Mouse (Mus musculus): Measurements from ENCODE around the gene Vav1. TPM values are rescaled to one million over a fixed set of nuclear protein-coding genes. Genes with fewer than 3 reads are reported as not detected.
"Not testable (repeated sequence)": the region's sequence is repeated elsewhere in the genome, so short reads cannot be mapped to it uniquely, and the experiment has no call there.

The Vav1 gene
- polyA plus RNA-seq, 1 experiment from 2014 or later: 1.5 TPM

DNA sequence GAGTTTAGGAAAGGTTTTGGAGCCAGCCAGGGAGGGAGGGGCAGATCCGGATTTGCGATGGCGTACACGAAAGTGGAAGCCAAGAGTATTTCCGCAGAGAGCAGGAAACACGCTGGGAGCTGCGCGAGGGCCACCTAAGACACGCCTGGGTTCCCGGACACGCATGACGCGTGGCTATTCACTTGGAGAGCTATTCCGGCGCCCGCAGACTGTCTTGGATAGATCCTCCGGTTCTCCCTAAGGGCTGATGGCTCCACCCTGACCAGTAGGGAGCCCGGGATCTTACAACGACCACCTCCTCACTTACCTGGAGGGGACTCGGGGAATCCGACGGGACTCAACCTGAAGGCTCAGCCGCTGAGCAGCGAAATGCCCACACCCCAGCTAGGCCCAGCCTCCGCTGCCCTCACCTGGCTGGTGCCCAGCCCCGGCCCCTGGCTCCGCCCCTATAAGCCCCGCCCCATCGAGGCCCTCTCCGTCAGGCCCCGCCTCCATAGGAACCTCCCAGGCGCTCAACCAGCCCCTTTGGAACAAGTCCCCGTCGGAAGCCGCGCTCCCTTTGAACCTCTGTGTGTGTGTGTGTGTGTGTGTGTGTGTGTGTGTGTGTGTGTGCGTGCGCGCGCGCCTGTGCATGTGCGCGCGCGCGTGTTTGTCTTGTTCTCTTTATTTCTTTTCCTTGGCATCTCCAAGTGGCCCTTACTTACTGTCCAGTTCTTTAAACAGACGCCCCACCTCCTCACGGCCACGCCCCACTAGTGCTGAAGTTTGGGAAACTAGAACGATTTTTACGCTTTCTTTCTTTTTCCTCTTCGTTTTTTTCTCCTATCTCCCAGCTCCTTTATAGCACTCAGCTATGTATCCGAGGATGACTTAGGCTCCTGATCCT, 3.5 kb upstream of the Vav1 start:
- Histone ChIP-seq H3K27me3 (peaks cover 15% of the 10 kb centered on the region; the same call in 1 of the 2 replicates), H3K4me1 (peaks cover 17% of the 10 kb centered on the region), H3K4me2 (replicated peaks) (peak overlapping the region; percentile 69), H3K27ac (replicated peaks) (no peak overlapping the region), H3K36me3 (no peaks in the 10 kb centered on the region), H3K4me3 (peak overlapping the region; percentile 52), H3K9me3 (no peaks in the 10 kb centered on the region), H3K9ac (replicated peaks) (peak overlapping the region; percentile 45)
- peak; percentile 62 for ATAC-seq (replicated peaks)
- WGBS: under 1% methylated on average over 52 of the region's 53 CpGs

DNA sequence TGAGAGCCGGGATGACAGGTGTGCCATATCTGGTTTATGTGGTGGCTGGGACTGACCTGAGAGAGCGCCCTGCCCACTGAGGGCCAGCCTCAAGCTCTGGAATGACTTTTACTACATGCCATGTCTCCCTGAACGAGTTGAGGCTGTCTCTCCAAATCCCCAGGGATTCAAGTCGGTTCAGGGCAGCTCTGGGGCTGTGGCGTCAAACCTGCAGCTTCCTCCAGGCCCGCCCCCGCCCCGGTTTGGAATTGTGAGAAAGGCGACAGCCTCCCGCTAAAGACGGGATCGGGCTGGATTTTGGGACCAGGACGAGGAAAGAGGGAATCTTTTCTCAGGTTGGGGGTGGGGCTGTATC, 2.9 kb upstream of the Vav1 start:
- ATAC-seq (replicated peaks): peak; percentile 24; the same call in 1 of the 2 replicates
- 3% methylated on average over 13 of the region's 13 CpGs for WGBS
- Histone ChIP-seq H3K27ac (replicated peaks) (no peak overlapping the region), H3K9me3 (no peaks in the 10 kb centered on the region), H3K27me3 (peaks cover 14% of the 10 kb centered on the region; the same call in 1 of the 2 replicates), H3K4me3 (peak overlapping the region; percentile 52), H3K4me1 (peaks cover 17% of the 10 kb centered on the region), H3K9ac (replicated peaks) (peak overlapping the region; percentile 45), H3K4me2 (replicated peaks) (peak overlapping the region; percentile 69), H3K36me3 (no peaks in the 10 kb centered on the region)

DNA sequence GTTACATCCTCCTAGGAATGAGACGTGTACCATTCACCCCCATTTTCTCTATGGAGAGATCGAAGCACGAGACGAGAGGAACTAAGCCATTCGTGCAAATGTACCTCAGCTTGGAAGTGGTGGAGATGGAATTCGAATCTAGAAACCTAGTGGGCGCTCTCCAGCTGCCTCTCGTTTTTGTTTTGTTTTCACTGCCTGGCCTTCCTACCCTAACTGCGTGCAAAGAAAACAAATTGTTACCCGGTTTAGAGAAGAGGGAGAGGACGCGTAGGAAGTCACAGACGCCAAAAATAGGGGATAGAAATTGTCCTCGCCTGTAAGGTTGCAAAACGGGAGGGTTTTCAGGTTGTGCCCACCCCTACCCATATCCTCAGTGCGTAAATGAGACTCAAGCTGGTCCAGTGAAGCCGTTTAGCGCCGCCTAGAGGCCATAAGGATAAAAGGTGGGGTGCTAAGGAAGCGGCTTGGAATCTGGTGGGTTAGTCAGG, 2.2 kb upstream of the Vav1 start:
- Histone ChIP-seq H3K4me1 (peaks cover 17% of the 10 kb centered on the region), H3K27ac (replicated peaks) (no peak overlapping the region), H3K9me3 (no peaks in the 10 kb centered on the region), H3K4me2 (replicated peaks) (peak overlapping the region; percentile 69), H3K27me3 (peaks cover 12% of the 10 kb centered on the region; the same call in 1 of the 2 replicates), H3K36me3 (no peaks in the 10 kb centered on the region), H3K4me3 (peak overlapping the region; percentile 52), H3K9ac (replicated peaks) (peak overlapping the region; percentile 45)
- ATAC-seq (replicated peaks): peak; percentile 77
- 0% methylated on average over 20 of the region's 20 CpGs for WGBS

DNA sequence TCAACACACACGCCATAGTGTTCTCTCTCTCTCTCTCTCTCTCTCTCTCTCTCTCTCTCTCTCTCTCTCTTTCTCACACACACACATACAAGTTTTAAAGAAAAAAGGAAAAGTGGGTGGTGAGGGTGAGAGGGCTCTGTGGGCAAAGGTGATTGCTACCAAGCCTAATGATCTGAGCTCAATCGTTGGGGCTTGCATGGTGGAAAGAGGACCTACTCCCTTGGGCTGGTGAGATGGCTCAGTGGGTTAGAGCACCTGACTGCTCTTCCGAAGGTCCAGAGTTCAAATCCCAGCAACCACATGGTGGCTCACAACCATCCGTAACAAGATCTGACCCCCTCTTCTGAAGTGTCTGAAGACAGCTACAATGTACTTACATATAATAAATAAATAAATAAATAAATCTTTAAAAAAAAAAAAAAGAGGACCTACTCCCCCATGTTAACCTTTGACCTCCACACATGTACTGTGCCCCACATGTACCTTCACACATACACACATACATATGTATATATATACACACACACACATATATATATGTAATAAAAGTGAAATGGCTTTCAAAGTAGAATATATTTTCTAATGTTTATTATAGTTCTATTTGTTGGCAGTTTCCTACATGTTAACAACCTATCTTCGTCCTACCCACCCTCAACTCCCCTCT, 1.2 kb upstream of the Vav1 start:
- H3K9me3 ChIP-seq; ATAC-seq (replicated peaks); H3K4me2 ChIP-seq (replicated peaks); H3K36me3 ChIP-seq; H3K27ac ChIP-seq (replicated peaks); H3K4me3 ChIP-seq; H3K9ac ChIP-seq (replicated peaks): not testable (repeated sequence)
- Histone ChIP-seq H3K4me1 (peaks cover 17% of the 10 kb centered on the region), H3K27me3 (peaks cover 12% of the 10 kb centered on the region; the same call in 1 of the 2 replicates)
- WGBS: 85% methylated on average over 5 of the region's 5 CpGs

DNA sequence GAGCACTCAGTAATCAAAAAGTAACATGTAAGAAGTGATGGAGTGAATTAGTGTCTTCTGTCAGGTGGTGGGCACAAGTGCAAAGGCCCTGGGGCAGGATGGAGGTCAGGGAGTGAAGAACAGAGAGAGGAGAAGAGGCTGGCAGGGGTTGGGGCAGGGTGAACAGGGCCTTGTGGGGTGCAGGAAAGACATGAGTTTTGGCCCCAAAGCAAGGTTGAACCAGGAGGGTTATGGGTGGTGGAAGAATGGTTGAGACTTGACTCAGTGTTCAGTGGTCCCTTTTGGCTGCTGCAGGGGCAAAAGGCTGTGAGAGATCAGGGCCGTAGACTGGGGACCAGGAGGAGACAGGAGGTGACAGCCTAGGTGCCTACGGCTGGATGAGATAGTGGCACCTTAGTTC, 363 bp upstream of the Vav1 start:
- Histone ChIP-seq H3K4me2 (replicated peaks) (no peak overlapping the region), H3K4me3 (no peak overlapping the region), H3K4me1 (peaks cover 17% of the 10 kb centered on the region), H3K36me3 (no peaks in the 10 kb centered on the region), H3K27me3 (peaks cover 12% of the 10 kb centered on the region; the same call in 1 of the 2 replicates), H3K9ac (replicated peaks) (no peak overlapping the region), H3K9me3 (no peaks in the 10 kb centered on the region), H3K27ac (replicated peaks) (no peak overlapping the region)
- 87% methylated on average over 2 of the region's 2 CpGs for WGBS
- ATAC-seq (replicated peaks): no peak

DNA sequence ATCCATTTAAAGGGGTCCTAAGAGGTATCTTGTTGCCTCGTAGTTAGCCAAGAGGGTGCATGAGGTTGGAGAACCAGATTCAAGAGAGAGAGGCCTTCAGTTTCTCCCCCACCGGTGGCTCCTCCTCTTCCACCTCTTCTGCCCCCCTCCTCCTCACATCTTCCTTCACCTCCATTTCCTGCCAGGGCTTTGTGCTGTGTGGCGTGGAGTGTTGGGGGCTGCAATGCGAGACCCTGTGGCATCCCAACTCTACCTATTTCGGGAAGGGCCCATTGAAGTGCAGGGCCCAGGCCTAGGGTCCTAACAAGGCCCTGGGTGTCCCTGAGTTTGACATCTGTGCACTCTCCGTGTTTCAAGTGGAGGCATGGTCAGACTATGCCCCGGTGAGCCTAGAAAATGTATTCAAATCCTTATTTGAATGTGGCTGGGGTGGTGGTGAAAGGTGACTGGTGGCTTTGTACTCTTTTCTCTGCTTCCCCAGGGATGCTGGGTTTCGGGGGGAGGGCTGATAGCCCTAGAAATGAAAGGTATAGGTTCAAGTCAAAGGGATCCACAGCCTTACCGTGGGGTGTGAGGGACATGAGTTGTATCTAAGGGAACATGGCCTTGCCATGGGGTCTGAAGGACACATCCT, 808 bp downstream of the Vav1 start:
- Histone ChIP-seq H3K4me2 (replicated peaks) (no peak overlapping the region), H3K9ac (replicated peaks) (no peak overlapping the region), H3K27ac (replicated peaks) (no peak overlapping the region), H3K36me3 (no peaks in the 10 kb centered on the region), H3K9me3 (no peaks in the 10 kb centered on the region), H3K4me3 (no peak overlapping the region), H3K27me3 (peaks cover 6% of the 10 kb centered on the region; the same call in 1 of the 2 replicates), H3K4me1 (peaks cover 17% of the 10 kb centered on the region)
- ATAC-seq (replicated peaks): no peak
- 62% methylated on average over 9 of the region's 9 CpGs for WGBS

DNA sequence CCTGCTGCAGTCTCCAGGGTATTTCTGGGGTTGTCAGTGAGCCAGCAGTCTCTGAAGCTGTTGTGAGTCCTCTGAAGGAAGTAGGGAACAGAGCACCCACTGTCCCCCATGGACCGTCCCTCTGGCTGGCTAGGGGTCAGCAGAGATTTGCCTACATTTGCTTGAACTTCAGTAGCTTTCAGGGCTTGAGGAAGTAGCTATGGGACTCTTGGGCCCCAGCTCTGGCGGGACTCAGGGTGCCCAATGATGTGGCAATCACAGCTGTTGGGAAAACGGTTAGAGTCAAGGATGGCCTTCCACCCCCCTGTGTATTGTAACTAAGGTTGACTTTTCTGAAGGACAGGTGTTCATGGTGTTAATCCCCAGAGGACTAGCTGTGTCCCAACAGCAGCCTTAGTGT, 1.5 kb downstream of the Vav1 start:
- no peak for ATAC-seq (replicated peaks)
- Histone ChIP-seq H3K36me3 (no peaks in the 10 kb centered on the region), H3K27ac (replicated peaks) (no peak overlapping the region), H3K27me3 (no peaks in the 10 kb centered on the region; the same call in 1 of the 2 replicates), H3K9me3 (no peaks in the 10 kb centered on the region), H3K4me1 (peaks cover 12% of the 10 kb centered on the region), H3K4me3 (no peak overlapping the region), H3K4me2 (replicated peaks) (no peak overlapping the region), H3K9ac (replicated peaks) (no peak overlapping the region)
- 79% methylated on average over 3 of the region's 3 CpGs for WGBS

DNA sequence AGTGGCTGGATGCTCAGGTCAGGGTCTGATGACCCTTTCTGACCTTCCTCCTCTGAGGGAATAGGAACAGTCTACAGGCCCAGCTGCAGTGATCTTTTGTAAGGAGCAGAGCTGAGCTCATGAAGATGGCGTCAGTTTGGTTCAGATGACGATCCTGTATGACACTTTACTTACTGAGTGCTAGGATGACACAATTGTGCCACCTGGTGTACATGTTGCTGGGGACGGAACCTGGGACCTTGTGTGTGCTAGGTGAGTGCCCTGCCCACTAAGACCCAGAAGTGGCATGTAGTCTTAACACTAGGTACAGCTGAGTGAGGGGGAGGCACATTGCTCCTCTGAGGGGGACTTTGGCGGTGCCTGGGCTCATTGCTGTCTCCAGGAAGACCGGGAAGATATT, 5.0 kb downstream of the Vav1 start:
- ATAC-seq (replicated peaks): no peak
- H3K27ac ChIP-seq (replicated peaks): no peak overlapping the region
- 83% methylated on average over 5 of the region's 5 CpGs for WGBS
- H3K36me3 ChIP-seq: no peaks in the 10 kb centered on the region
- no peak overlapping the region for H3K4me3 ChIP-seq
- H3K4me2 ChIP-seq (replicated peaks): no peak overlapping the region
- no peaks in the 10 kb centered on the region for H3K4me1 ChIP-seq
- H3K9ac ChIP-seq (replicated peaks): no peak overlapping the region
- no peaks in the 10 kb centered on the region for H3K27me3 ChIP-seq
- no peaks in the 10 kb centered on the region for H3K9me3 ChIP-seq

DNA sequence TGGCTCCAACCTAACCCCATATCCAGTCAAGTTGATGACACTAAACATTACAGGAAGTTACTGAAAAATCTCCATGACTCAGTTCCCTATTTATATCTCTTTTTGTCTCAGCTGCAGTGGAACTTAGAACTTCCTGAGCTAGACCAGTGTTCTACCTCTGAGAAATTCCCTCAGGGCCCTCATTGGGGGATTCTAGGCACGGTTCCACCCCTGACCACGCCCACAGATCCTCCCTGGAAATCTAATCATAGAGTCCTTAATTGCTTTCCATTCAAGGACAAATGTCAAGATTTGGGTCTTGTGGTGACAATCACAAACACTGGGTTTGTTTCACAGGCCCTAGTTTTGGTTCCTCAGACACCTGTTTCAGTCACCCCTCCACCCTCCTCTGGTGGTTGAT, 6.2 kb downstream of the Vav1 start:
- no peaks in the 10 kb centered on the region for H3K27me3 ChIP-seq
- no peak overlapping the region for H3K4me2 ChIP-seq (replicated peaks)
- H3K9ac ChIP-seq (replicated peaks): no peak overlapping the region
- no peak for ATAC-seq (replicated peaks)
- H3K4me1 ChIP-seq: no peaks in the 10 kb centered on the region
- H3K27ac ChIP-seq (replicated peaks): no peak overlapping the region
- WGBS: 75% methylated on average over 2 of the region's 2 CpGs
- H3K9me3 ChIP-seq: no peaks in the 10 kb centered on the region
- H3K4me3 ChIP-seq: no peak overlapping the region
- no peaks in the 10 kb centered on the region for H3K36me3 ChIP-seq

DNA sequence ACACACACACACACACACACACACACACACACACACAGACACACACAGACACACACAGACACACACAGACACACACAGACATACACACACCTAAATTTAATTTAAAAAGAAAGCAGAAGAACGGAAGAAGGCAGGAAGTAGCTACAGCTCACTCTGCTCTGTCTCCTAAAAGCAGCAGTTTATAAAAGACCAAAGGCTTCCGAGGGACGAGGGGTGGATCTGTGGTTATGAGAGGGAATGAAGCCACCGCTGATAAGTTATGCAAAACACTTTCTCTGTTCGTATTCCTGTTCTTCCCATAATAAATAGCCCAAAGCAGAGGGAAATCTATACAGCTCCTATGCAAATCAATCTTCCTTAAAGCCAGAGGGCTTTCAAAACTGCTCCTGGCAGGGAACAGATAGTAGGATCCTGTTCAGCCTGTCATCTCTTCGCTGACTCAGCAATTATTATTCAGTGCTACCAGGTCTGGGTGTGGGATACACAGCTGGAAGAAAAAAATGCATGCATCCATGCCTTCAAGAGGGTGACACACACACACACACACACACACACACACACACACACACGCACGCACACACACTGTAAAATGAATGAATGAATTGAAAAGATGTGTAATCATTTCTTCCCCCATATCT, 7.9 kb downstream of the Vav1 start:
- ATAC-seq (replicated peaks): no peak
- Histone ChIP-seq H3K4me1 (no peaks in the 10 kb centered on the region), H3K4me2 (replicated peaks) (no peak overlapping the region), H3K4me3 (no peak overlapping the region), H3K27me3 (no peaks in the 10 kb centered on the region), H3K36me3 (no peaks in the 10 kb centered on the region), H3K9ac (replicated peaks) (no peak overlapping the region), H3K27ac (replicated peaks) (no peak overlapping the region), H3K9me3 (no peaks in the 10 kb centered on the region)
- WGBS: 80% methylated on average over 8 of the region's 8 CpGs

DNA sequence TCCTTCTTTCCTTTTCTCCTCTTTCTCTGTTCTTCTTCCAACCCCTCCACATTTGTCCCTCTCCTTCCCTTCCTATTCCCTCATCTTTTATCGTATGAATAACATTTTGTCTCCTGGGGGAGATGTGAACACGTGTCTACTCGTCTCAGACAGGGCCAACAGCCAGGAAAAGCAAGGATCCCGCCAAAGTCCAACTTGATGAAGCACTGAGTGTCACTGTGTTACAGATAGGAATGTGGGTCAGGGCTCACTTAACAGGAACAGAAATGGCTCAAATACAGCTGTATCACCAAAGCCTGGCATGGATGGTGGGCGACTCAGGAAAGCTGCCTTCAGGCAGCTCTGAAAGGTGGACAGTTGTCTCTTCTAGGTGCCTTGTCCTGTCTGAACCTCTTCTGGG, 10.4 kb downstream of the Vav1 start:
- H3K4me3 ChIP-seq: no peak overlapping the region
- H3K27me3 ChIP-seq: no peaks in the 10 kb centered on the region
- H3K27ac ChIP-seq (replicated peaks): no peak overlapping the region
- ATAC-seq (replicated peaks): no peak
- H3K4me1 ChIP-seq: no peaks in the 10 kb centered on the region
- no peaks in the 10 kb centered on the region for H3K9me3 ChIP-seq
- H3K36me3 ChIP-seq: no peaks in the 10 kb centered on the region
- 89% methylated on average over 5 of the region's 5 CpGs for WGBS
- no peak overlapping the region for H3K4me2 ChIP-seq (replicated peaks)
- H3K9ac ChIP-seq (replicated peaks): no peak overlapping the region

Data from forebrain, embryonic 15.5 days (tissue).